Mouse (Mus musculus): Measurements from ENCODE around the gene 4632433K11Rik. TPM values are rescaled to one million over a fixed set of nuclear protein-coding genes. Genes with fewer than 3 reads are reported as not detected.

The 4632433K11Rik gene
- total RNA-seq, 2 experiments from 2014 or later: not detected

- ATAC-seq (replicated peaks; ENCODE audit: low FRiP score, poor library complexity, severe bottlenecking): peak; percentile 71
Observed at GRCm38 (mm10) chr7:5081241-5081640, 47.3 kb downstream of the 4632433K11Rik start.

- ATAC-seq (replicated peaks; ENCODE audit: low FRiP score, poor library complexity, severe bottlenecking): no peak
Observed at GRCm38 (mm10) chr7:5081939-5082338, 48.0 kb downstream of the 4632433K11Rik start.

- ATAC-seq (replicated peaks; ENCODE audit: low FRiP score, poor library complexity, severe bottlenecking): no peak
Observed at GRCm38 (mm10) chr7:5083325-5084105, 49.6 kb downstream of the 4632433K11Rik start.

Other genes starting within 250 kb of the 4632433K11Rik start
- gene Tmem238, start 244.5 kb upstream of the 4632433K11Rik start, total RNA-seq (2015; ENCODE audit: low replicate concordance): 2.9 TPM in 1 of 2 replicates, not detected in the other
- 0.90 and 0.98 TPM in 2 replicates for gene Tmem238, start 244.5 kb upstream of the 4632433K11Rik start, total RNA-seq (2017; ENCODE audit: low replicate concordance)
- gene Rpl28, start 241.2 kb upstream of the 4632433K11Rik start, total RNA-seq (2015; ENCODE audit: low replicate concordance): 603 and 642 TPM in 2 replicates
- 83.6 and 269 TPM in 2 replicates for gene Rpl28, start 241.2 kb upstream of the 4632433K11Rik start, total RNA-seq (2017; ENCODE audit: low replicate concordance)
- 686 and 831 TPM in 2 replicates for gene Ube2s, start 221.5 kb upstream of the 4632433K11Rik start, total RNA-seq (2015; ENCODE audit: low replicate concordance)
- 310 and 437 TPM in 2 replicates for gene Ube2s, start 221.5 kb upstream of the 4632433K11Rik start, total RNA-seq (2017; ENCODE audit: low replicate concordance)
- gene Shisa7, start 189.4 kb upstream of the 4632433K11Rik start, total RNA-seq (2015; ENCODE audit: low replicate concordance): not detected in 2 replicates
- gene Shisa7, start 189.4 kb upstream of the 4632433K11Rik start, total RNA-seq (2017; ENCODE audit: low replicate concordance): not detected in 2 replicates
- not detected in 2 replicates for gene Isoc2b, start 163.9 kb upstream of the 4632433K11Rik start, total RNA-seq (2015; ENCODE audit: low replicate concordance)
- 1.5 TPM in 1 of 2 replicates, not detected in the other for gene Isoc2b, start 163.9 kb upstream of the 4632433K11Rik start, total RNA-seq (2017; ENCODE audit: low replicate concordance)
- 2.2 TPM in 1 of 2 replicates, not detected in the other for gene Isoc2a, start 157.0 kb upstream of the 4632433K11Rik start, total RNA-seq (2015; ENCODE audit: low replicate concordance)
- 0.26 and 1.8 TPM in 2 replicates for gene Isoc2a, start 157.0 kb upstream of the 4632433K11Rik start, total RNA-seq (2017; ENCODE audit: low replicate concordance)
- not detected in 2 replicates for gene Gm36210, start 127.6 kb upstream of the 4632433K11Rik start, total RNA-seq (2015; ENCODE audit: low replicate concordance)
- gene Gm36210, start 127.6 kb upstream of the 4632433K11Rik start, total RNA-seq (2017; ENCODE audit: low replicate concordance): not detected in 2 replicates
- gene Zfp628, start 118.9 kb upstream of the 4632433K11Rik start, total RNA-seq (2015; ENCODE audit: low replicate concordance): 7.1 and 8.6 TPM in 2 replicates
- 4.6 and 11.6 TPM in 2 replicates for gene Zfp628, start 118.9 kb upstream of the 4632433K11Rik start, total RNA-seq (2017; ENCODE audit: low replicate concordance)
- 2.9 TPM in 1 of 2 replicates, not detected in the other for gene Nat14, start 112.1 kb upstream of the 4632433K11Rik start, total RNA-seq (2015; ENCODE audit: low replicate concordance)
- gene Nat14, start 112.1 kb upstream of the 4632433K11Rik start, total RNA-seq (2017; ENCODE audit: low replicate concordance): 0.64 and 4.4 TPM in 2 replicates
- not detected in 2 replicates for gene Ssc5d, start 108.3 kb upstream of the 4632433K11Rik start, total RNA-seq (2015; ENCODE audit: low replicate concordance)
- not detected in 2 replicates for gene Ssc5d, start 108.3 kb upstream of the 4632433K11Rik start, total RNA-seq (2017; ENCODE audit: low replicate concordance)
- not detected in 2 replicates for gene Sbk2, start 69.7 kb upstream of the 4632433K11Rik start, total RNA-seq (2015; ENCODE audit: low replicate concordance)
- gene Sbk2, start 69.7 kb upstream of the 4632433K11Rik start, total RNA-seq (2017; ENCODE audit: low replicate concordance): not detected in 2 replicates
- not detected in 2 replicates for gene Sbk3, start 63.0 kb upstream of the 4632433K11Rik start, total RNA-seq (2015; ENCODE audit: low replicate concordance)
- not detected in 2 replicates for gene Sbk3, start 63.0 kb upstream of the 4632433K11Rik start, total RNA-seq (2017; ENCODE audit: low replicate concordance)
- gene Zfp579, start 38.0 kb upstream of the 4632433K11Rik start, total RNA-seq (2015; ENCODE audit: low replicate concordance): 9.2 TPM in 1 of 2 replicates, not detected in the other
- 1.8 TPM in 1 of 2 replicates, not detected in the other for gene Zfp579, start 38.0 kb upstream of the 4632433K11Rik start, total RNA-seq (2017; ENCODE audit: low replicate concordance)
- gene Zfp524, start 19.7 kb upstream of the 4632433K11Rik start, total RNA-seq (2015; ENCODE audit: low replicate concordance): 4.7 and 16.3 TPM in 2 replicates
- 0.64 and 3.2 TPM in 2 replicates for gene Zfp524, start 19.7 kb upstream of the 4632433K11Rik start, total RNA-seq (2017; ENCODE audit: low replicate concordance)
- gene Fiz1, start 19.4 kb upstream of the 4632433K11Rik start, total RNA-seq (2015; ENCODE audit: low replicate concordance): 11.9 and 14.7 TPM in 2 replicates
- gene Fiz1, start 19.4 kb upstream of the 4632433K11Rik start, total RNA-seq (2017; ENCODE audit: low replicate concordance): 5.6 and 9.1 TPM in 2 replicates
- gene Gm44973, start 18.6 kb upstream of the 4632433K11Rik start, total RNA-seq (2015; ENCODE audit: low replicate concordance): 5.0 TPM in 1 of 2 replicates, not detected in the other
- 1.4 TPM in 1 of 2 replicates, not detected in the other for gene Gm44973, start 18.6 kb upstream of the 4632433K11Rik start, total RNA-seq (2017; ENCODE audit: low replicate concordance)
- 9.0 and 9.2 TPM in 2 replicates for gene Zfp865, start 13.7 kb upstream of the 4632433K11Rik start, total RNA-seq (2015; ENCODE audit: low replicate concordance)
- gene Zfp865, start 13.7 kb upstream of the 4632433K11Rik start, total RNA-seq (2017; ENCODE audit: low replicate concordance): 6.3 and 7.6 TPM in 2 replicates
- not detected in 2 replicates for gene Ccdc106, start 13.6 kb upstream of the 4632433K11Rik start, total RNA-seq (2015; ENCODE audit: low replicate concordance)
- gene Ccdc106, start 13.6 kb upstream of the 4632433K11Rik start, total RNA-seq (2017; ENCODE audit: low replicate concordance): not detected in 2 replicates
- 0.42 and 1.8 TPM in 2 replicates for gene Zfp784, start 4.3 kb downstream of the 4632433K11Rik start, total RNA-seq (2015; ENCODE audit: low replicate concordance)
- 0.90 TPM in 1 of 2 replicates, not detected in the other for gene Zfp784, start 4.3 kb downstream of the 4632433K11Rik start, total RNA-seq (2017; ENCODE audit: low replicate concordance)
- not detected in 2 replicates for gene Zfp580, start 17.4 kb downstream of the 4632433K11Rik start, total RNA-seq (2015; ENCODE audit: low replicate concordance)
- not detected in 2 replicates for gene Zfp580, start 17.4 kb downstream of the 4632433K11Rik start, total RNA-seq (2017; ENCODE audit: low replicate concordance)
- 93.0 and 138 TPM in 2 replicates for gene U2af2, start 28.0 kb downstream of the 4632433K11Rik start, total RNA-seq (2015; ENCODE audit: low replicate concordance)
- gene U2af2, start 28.0 kb downstream of the 4632433K11Rik start, total RNA-seq (2017; ENCODE audit: low replicate concordance): 83.8 and 99.2 TPM in 2 replicates
- gene Epn1, start 46.1 kb downstream of the 4632433K11Rik start, total RNA-seq (2015; ENCODE audit: low replicate concordance): 84.3 and 88.3 TPM in 2 replicates
- 75.9 and 127 TPM in 2 replicates for gene Epn1, start 46.1 kb downstream of the 4632433K11Rik start, total RNA-seq (2017; ENCODE audit: low replicate concordance)
- not detected in 2 replicates for gene Rfpl4, start 82.8 kb downstream of the 4632433K11Rik start, total RNA-seq (2015; ENCODE audit: low replicate concordance)
- gene Rfpl4, start 82.8 kb downstream of the 4632433K11Rik start, total RNA-seq (2017; ENCODE audit: low replicate concordance): not detected in 2 replicates
- gene Rasl2-9, start 91.8 kb downstream of the 4632433K11Rik start, total RNA-seq (2015; ENCODE audit: low replicate concordance): not detected in 2 replicates
- gene Rasl2-9, start 91.8 kb downstream of the 4632433K11Rik start, total RNA-seq (2017; ENCODE audit: low replicate concordance): not detected in 2 replicates
- gene Vmn1r55, start 115.6 kb downstream of the 4632433K11Rik start, total RNA-seq (2015; ENCODE audit: low replicate concordance): not detected in 2 replicates
- gene Vmn1r55, start 115.6 kb downstream of the 4632433K11Rik start, total RNA-seq (2017; ENCODE audit: low replicate concordance): 0.13 TPM in 1 of 2 replicates, not detected in the other
- not detected in 2 replicates for gene Vmn1r56, start 162.6 kb downstream of the 4632433K11Rik start, total RNA-seq (2015; ENCODE audit: low replicate concordance)
- gene Vmn1r56, start 162.6 kb downstream of the 4632433K11Rik start, total RNA-seq (2017; ENCODE audit: low replicate concordance): not detected in 2 replicates
- gene Vmn1r57, start 184.4 kb downstream of the 4632433K11Rik start, total RNA-seq (2015; ENCODE audit: low replicate concordance): not detected in 2 replicates
- not detected in 2 replicates for gene Vmn1r57, start 184.4 kb downstream of the 4632433K11Rik start, total RNA-seq (2017; ENCODE audit: low replicate concordance)